Mouse (Mus musculus) myocyte (in vitro differentiated cells): ENCODE results near the gene Zscan26.
"Not testable (repeated sequence)": the region's sequence is repeated elsewhere in the genome, so short reads cannot be mapped to it uniquely, and the experiment has no call there.

Experiments
- E2F4 ChIP-seq: IDR thresholded peaks from one replicate; pipeline ENCODE4 v1.6.1; 2011; ENCODE audit warnings: mild to moderate bottlenecking, control low read depth, moderate library complexity; ENCODE audit not compliant: insufficient read depth
- MAX ChIP-seq: IDR thresholded peaks from one replicate; pipeline ENCODE4 v1.6.1; 2011; ENCODE audit warnings: low read depth, mild to moderate bottlenecking, control low read depth
- POLR2A ChIP-seq: IDR thresholded peaks from one replicate; pipeline ENCODE4 v1.6.1; 2011; ENCODE audit warnings: low read depth, mild to moderate bottlenecking, control low read depth, moderate library complexity; ENCODE audit not compliant: insufficient read length
- POLR2AphosphoS2 ChIP-seq: IDR thresholded peaks from one replicate; pipeline ENCODE4 v1.6.1; 2011; ENCODE audit warnings: low read depth, control low read depth; ENCODE audit not compliant: insufficient read length
- REST ChIP-seq: IDR thresholded peaks from one replicate; pipeline ENCODE4 v1.6.1; 2011; ENCODE audit warnings: mild to moderate bottlenecking, control low read depth, moderate library complexity; ENCODE audit not compliant: insufficient read depth, insufficient read length
- SRF ChIP-seq: IDR thresholded peaks from one replicate; pipeline ENCODE4 v1.6.1; 2011; ENCODE audit warnings: low read depth; ENCODE audit not compliant: control insufficient read depth, insufficient read length
- TCF12 ChIP-seq: IDR thresholded peaks from one replicate; pipeline ENCODE4 v1.6.1; 2011; ENCODE audit warnings: mild to moderate bottlenecking, control low read depth; ENCODE audit not compliant: poor library complexity, insufficient read depth, severe bottlenecking
- TCF3 ChIP-seq: IDR thresholded peaks from one replicate; pipeline ENCODE4 v1.6.1; 2011; ENCODE audit warnings: low read depth, control low read depth; ENCODE audit not compliant: insufficient read length
- USF1 ChIP-seq: IDR thresholded peaks from one replicate; pipeline ENCODE4 v1.6.1; 2011; ENCODE audit warnings: low read depth, mild to moderate bottlenecking, control low read depth, moderate library complexity

DNA sequence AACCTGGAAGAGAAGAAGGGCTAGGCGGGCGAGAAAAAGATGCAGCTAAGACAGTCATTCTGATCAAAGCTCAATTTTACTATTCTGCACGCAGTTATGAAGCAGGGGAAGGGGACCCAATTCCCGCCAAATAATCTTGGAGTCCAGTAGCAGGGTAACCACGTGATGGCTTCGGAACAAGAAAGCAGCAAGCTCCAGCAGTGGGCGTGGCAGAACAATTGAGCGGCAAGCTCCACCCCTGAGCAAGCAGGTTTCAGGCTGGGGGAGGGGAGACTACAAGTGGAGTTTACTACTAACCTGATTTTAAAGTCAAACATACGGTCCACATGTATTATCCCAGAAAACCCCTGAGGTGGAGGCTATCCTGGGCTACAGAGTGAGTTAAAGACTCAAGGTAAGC lies 9.0 kb upstream of the Zscan26 start:
- not testable (repeated sequence) for TF ChIP-seq REST, POLR2A, TCF12, TCF3, E2F4, USF1, SRF, MAX, POLR2AphosphoS2
